Mouse (Mus musculus): ENCODE data around the gene Hap1. TPM values are rescaled to one million over a fixed set of nuclear protein-coding genes. Genes with fewer than 3 reads are reported as not detected.
A peak's percentile ranks its signal among the peaks of the same experiment; 100 is the strongest.

The Hap1 gene
- total and polyA plus RNA-seq, 2 experiments from 2014 or later: 2.0 to 3.5 TPM

DNA sequence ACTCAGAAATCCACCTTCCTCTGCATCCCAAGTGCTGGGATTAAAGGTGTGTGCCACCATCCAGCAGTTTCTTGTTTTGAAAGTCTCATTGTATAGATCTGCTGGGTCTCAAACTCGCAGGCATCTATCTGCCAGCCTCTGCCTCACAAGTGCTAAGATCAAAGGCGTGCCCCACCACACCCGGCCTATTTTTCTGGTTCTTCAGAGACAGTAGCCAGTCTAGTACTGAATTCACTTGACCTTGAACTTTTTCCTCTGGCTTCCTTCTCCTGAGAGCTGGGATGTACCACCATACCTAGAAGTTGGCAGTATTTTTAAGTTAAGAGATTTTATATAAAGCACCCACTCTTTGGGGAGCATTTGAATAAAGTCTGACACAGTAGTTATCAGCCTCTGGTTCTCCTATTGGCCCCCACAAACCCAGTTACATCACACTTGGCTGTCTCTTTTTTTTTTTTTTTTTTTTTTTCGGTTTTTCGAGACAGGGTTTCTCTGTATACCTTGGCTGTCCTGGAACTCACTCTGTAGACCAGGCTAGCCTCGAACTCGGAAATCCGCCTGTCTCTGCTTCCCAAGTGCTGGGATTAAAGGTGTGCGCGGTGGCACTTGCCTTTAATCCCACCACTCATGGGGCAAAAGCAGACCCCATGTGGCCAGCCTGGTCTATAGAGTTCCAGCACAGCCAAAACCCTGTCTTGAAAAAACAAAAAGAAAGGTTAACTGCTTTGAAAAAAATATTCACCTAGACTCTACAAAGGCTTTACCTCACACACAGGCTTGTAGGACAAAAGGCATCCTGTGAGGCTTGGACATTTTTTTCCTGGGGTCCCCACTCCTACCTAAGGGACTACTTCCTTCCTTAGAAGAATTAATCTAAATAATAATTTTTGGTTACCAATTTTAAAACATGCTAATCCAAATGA, 37.1 kb downstream of the Hap1 start:
- Histone ChIP-seq H3K27ac (ENCODE audit: low read depth) (peak overlapping the region; percentile 13; the same call in 1 of the 2 replicates), H3K9me3 (replicated peaks; ENCODE audit: control insufficient read depth, low read length) (no peaks in the 10 kb centered on the region), H3K9ac (replicated peaks; ENCODE audit: low read depth, low read length) (no peak overlapping the region), H3K4me3 (ENCODE audit: low read depth, low read length) (peak overlapping the region; percentile 30), H3K27me3 (ENCODE audit: control insufficient read depth, insufficient read depth, low read length) (no peaks in the 10 kb centered on the region), H3K4me2 (ENCODE audit: low read depth, low read length) (peak overlapping the region; percentile 54), H3K36me3 (replicated peaks; ENCODE audit: control insufficient read depth, insufficient read depth, low read length) (peaks cover 23% of the 10 kb centered on the region), H3K4me1 (ENCODE audit: control insufficient read depth, insufficient read depth) (no peaks in the 10 kb centered on the region; the same call in 1 of the 2 replicates)
- WGBS: 87% methylated on average over 10 of the region's 10 CpGs
- no peak for TF ChIP-seq CTCF (IDR thresholded peaks at IDR 0.05; ENCODE audit: low read depth)
- no peak for TF ChIP-seq EP300 (IDR thresholded peaks at IDR 0.05; ENCODE audit: low read depth)
- DNase-seq (ENCODE audit: low spot score) (no peak), ATAC-seq (ENCODE audit: insufficient read depth, low read depth) (no peak)

DNA sequence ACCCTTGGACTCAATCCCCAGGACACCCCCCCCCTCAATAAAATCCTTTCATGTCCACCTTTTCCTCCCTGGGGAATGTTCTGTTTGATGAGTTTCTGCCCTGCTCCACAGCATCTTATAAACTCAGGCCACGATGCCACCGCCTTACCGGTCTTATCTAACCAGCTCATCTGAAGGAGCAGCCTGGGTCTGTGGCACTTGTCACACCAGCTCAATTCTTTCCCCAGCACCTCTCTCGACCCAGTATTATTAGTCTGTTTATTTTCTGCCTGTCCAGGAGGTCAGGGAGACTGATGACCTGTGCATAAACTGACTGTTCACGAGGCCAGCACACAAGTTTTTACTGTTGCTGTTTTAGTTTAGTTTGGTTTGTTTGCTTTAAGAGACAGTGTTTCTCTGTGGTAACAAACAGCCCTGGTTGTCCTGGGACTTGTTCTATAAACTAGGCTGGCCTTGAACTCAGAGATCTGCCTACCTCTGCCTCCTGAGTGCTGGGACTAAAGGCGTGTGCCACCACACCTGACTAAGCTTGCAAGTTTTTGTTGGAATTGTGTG, 38.0 kb downstream of the Hap1 start:
- Histone ChIP-seq H3K27me3 (ENCODE audit: control insufficient read depth, insufficient read depth, low read length) (no peaks in the 10 kb centered on the region), H3K27ac (ENCODE audit: low read depth) (no peak overlapping the region), H3K4me3 (ENCODE audit: low read depth, low read length) (no peak overlapping the region), H3K4me2 (ENCODE audit: low read depth, low read length) (no peak overlapping the region), H3K4me1 (ENCODE audit: control insufficient read depth, insufficient read depth) (no peaks in the 10 kb centered on the region; the same call in 1 of the 2 replicates), H3K9ac (replicated peaks; ENCODE audit: low read depth, low read length) (no peak overlapping the region), H3K36me3 (replicated peaks; ENCODE audit: control insufficient read depth, insufficient read depth, low read length) (peaks cover 22% of the 10 kb centered on the region), H3K9me3 (replicated peaks; ENCODE audit: control insufficient read depth, low read length) (no peaks in the 10 kb centered on the region)
- 67% methylated on average over 6 of the region's 6 CpGs for WGBS
- no peak for ATAC-seq (ENCODE audit: insufficient read depth, low read depth)
- DNase-seq (ENCODE audit: low spot score): no peak
- TF ChIP-seq CTCF (IDR thresholded peaks at IDR 0.05; ENCODE audit: low read depth) (no peak), EP300 (IDR thresholded peaks at IDR 0.05; ENCODE audit: low read depth) (no peak)

DNA sequence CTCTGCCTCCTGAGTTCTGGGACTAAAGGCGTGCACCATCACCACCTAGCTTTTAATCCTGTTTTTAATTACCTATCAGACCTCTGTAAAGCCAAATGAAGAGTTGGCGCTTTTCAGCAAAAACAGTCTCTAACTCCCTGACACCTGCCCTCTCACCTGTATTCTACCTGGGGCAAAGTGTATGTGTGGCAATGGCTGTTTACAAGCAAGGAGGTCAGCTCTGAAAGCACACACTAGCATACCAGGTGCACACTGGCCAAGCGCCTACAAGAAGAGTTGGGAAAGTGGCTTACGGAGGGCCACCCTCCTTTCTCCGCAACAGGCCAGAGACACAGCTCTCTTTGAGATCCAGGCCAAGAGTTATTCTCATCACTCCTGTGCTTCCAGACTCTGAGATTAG, 40.5 kb downstream of the Hap1 start:
- no peak for DNase-seq (ENCODE audit: low spot score)

DNA sequence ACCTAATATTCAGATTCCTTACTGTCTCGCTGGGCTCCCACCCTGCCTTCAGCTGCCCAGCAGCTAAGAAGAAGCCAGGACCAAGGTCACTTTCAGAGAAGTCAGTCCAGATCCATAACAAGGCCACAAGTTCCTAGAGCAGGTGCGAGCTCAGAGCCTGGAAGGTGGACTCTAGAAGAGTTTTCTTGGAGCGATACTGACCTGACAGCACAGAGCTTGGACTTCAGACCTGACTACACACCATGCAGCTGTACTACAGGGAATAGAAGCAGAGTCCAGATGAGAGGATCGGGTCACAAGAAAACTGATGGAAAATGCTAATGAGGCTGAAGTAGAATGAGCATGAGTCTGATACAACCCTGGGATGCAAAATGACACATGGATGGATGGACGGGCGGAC, 42.5 kb downstream of the Hap1 start:
- no peak overlapping the region for H3K4me2 ChIP-seq (ENCODE audit: low read depth, low read length)
- H3K9me3 ChIP-seq (replicated peaks; ENCODE audit: control insufficient read depth, low read length): no peaks in the 10 kb centered on the region
- no peaks in the 10 kb centered on the region for H3K36me3 ChIP-seq (replicated peaks; ENCODE audit: control insufficient read depth, insufficient read depth, low read length)
- ATAC-seq (ENCODE audit: insufficient read depth, low read depth): no peak
- H3K9ac ChIP-seq (replicated peaks; ENCODE audit: low read depth, low read length): no peak overlapping the region
- H3K27me3 ChIP-seq (ENCODE audit: control insufficient read depth, insufficient read depth, low read length): no peaks in the 10 kb centered on the region
- H3K4me1 ChIP-seq (ENCODE audit: control insufficient read depth, insufficient read depth): peaks cover 6% of the 10 kb centered on the region; the same call in 1 of the 2 replicates
- H3K27ac ChIP-seq (ENCODE audit: low read depth): no peak overlapping the region
- DNase-seq (ENCODE audit: low spot score): no peak
- WGBS: 86% methylated on average over 6 of the region's 6 CpGs
- TF ChIP-seq CTCF (IDR thresholded peaks at IDR 0.05; ENCODE audit: low read depth) (no peak), EP300 (IDR thresholded peaks at IDR 0.05; ENCODE audit: low read depth) (no peak)
- H3K4me3 ChIP-seq (ENCODE audit: low read depth, low read length): no peak overlapping the region

More for the DNA sequence above, 40.5 kb downstream of the Hap1 start:
- H3K27me3 ChIP-seq (ENCODE audit: control insufficient read depth, insufficient read depth, low read length): no peaks in the 10 kb centered on the region
- WGBS: 79% methylated on average over 5 of the region's 5 CpGs
- H3K4me1 ChIP-seq (ENCODE audit: control insufficient read depth, insufficient read depth): peaks cover 6% of the 10 kb centered on the region; the same call in 1 of the 2 replicates
- no peak for ATAC-seq (ENCODE audit: insufficient read depth, low read depth)
- H3K9ac ChIP-seq (replicated peaks; ENCODE audit: low read depth, low read length): no peak overlapping the region
- H3K4me2 ChIP-seq (ENCODE audit: low read depth, low read length): no peak overlapping the region
- no peak for TF ChIP-seq EP300 (IDR thresholded peaks at IDR 0.05; ENCODE audit: low read depth)
- no peak for TF ChIP-seq CTCF (IDR thresholded peaks at IDR 0.05; ENCODE audit: low read depth)
- H3K27ac ChIP-seq (ENCODE audit: low read depth): no peak overlapping the region
- H3K9me3 ChIP-seq (replicated peaks; ENCODE audit: control insufficient read depth, low read length): no peaks in the 10 kb centered on the region
- H3K4me3 ChIP-seq (ENCODE audit: low read depth, low read length): no peak overlapping the region
- H3K36me3 ChIP-seq (replicated peaks; ENCODE audit: control insufficient read depth, insufficient read depth, low read length): no peaks in the 10 kb centered on the region

DNA sequence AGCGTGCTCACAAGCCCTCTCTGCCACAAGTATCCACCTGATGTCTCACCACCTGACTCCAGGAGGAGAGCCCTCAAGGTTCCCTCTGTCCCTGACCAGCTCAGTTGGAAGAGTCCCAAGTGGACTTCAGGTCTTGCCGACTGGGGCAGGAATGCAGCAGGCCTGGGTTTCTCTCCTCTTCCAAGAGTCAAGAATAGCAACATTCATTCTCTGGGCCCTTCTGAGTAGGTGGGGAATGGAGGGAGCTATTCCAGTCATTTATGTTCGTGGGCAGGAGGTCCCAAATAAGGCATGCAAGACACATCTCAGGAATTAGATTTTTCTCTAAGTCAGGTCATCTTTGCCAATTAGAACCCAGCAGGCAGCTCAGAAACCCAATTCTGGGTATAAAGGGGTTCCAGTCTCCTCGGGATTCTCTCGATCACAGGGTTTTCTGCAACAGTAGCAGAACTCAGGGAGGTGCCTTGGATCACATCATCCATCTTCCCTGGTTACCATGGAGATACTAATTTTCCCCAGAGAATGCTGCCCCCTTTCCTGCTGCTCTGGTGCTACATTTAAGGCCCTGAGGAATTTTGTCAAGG, 43.7 kb downstream of the Hap1 start:
- Histone ChIP-seq H3K27me3 (ENCODE audit: control insufficient read depth, insufficient read depth, low read length) (no peaks in the 10 kb centered on the region), H3K9ac (replicated peaks; ENCODE audit: low read depth, low read length) (no peak overlapping the region), H3K27ac (ENCODE audit: low read depth) (peak overlapping the region; percentile 71), H3K36me3 (replicated peaks; ENCODE audit: control insufficient read depth, insufficient read depth, low read length) (no peaks in the 10 kb centered on the region), H3K4me1 (ENCODE audit: control insufficient read depth, insufficient read depth) (peaks cover 6% of the 10 kb centered on the region; the same call in 1 of the 2 replicates), H3K4me3 (ENCODE audit: low read depth, low read length) (no peak overlapping the region), H3K4me2 (ENCODE audit: low read depth, low read length) (no peak overlapping the region), H3K9me3 (replicated peaks; ENCODE audit: control insufficient read depth, low read length) (no peaks in the 10 kb centered on the region)
- ATAC-seq (ENCODE audit: insufficient read depth, low read depth) (peak; percentile 75), DNase-seq (ENCODE audit: low spot score) (peak; percentile 42)
- 26% methylated on average over 5 of the region's 5 CpGs for WGBS
- no peak for TF ChIP-seq CTCF (IDR thresholded peaks at IDR 0.05; ENCODE audit: low read depth)
- peak; percentile 47; the same call in 1 of the 2 replicates for TF ChIP-seq EP300 (IDR thresholded peaks at IDR 0.05; ENCODE audit: low read depth)

Measured in heart, postnatal 0 days (tissue).